Mouse (Mus musculus) gastrocnemius, postnatal 10 days (tissue): ENCODE results near the gene Rnase1. TPM values are rescaled to one million over a fixed set of nuclear protein-coding genes. Genes with fewer than 3 reads are reported as not detected.
"Not testable (repeated sequence)": the region's sequence is repeated elsewhere in the genome, so short reads cannot be mapped to it uniquely, and the experiment has no call there.

ENCODE experiments used
- DNase-seq: peaks from one replicate; pipeline ENCODE4 v3.0.0; 2021; ENCODE audit warnings: mixed read lengths
- long read RNA-seq, 2 experiments: library from polyadenylated mRNA; stranded (forward); transcript quantifications; one replicate each; pipeline ENCODE4 v2.0.0; 2021
- total RNA-seq, 2 experiments: library from RNA; stranded (reverse); gene quantifications; 2 replicates each; pipeline ENCODE4 v1.2.3; 2021

The Rnase1 gene
- total RNA-seq = not detected
- long read RNA-seq, experiment 1 = 0 reads
- long read RNA-seq, experiment 2 = 0 reads

DNA sequence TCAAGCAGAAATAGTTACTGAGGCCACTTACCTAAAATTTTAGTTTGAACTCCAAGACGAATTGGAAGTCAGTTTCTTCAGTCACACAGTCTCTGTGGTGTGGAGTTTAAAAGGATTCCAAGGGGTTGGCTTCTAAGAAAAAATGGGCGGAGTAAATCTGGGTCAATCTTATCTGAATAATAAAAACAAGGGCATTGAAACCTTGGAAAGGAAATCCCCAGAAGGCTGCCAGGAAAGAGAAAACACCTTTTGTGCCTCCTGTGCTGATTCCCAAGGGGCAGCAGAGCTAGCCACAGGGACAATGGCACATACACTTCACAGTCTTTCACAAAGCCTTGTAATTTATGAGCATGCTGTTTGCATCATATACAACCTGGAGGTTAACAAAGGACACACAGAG lies at the start of gene Rnase1:
Gene Rnase1 (minus strand): TSS at position 101 of the 400 bp plus-strand sequence.
- DNase-seq = no peak

DNA sequence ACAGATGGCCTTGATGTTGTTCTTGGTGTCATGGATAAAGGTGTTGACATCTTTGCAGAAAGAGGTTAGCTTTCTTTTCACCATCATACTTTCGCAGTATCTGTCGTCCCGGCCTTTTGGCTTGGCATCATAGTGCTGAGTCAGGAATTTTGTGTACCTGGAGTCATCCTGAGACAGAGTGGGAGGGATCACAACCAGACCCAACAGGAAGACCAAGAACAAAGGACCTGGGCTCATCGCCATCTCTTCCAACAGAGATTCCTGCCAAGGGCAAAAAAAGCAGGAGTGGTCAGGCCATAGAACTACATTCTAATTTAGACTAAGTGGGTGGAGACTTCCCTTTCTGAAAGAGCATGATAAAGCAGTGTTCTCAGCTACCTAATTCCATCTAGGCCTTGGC lies 49.1 kb upstream of the Rnase1 start:
- DNase-seq = no peak

- DNase-seq = not testable (repeated sequence)
Measured at GRCm38 (mm10) chr14:51181051-51181450, 34.5 kb upstream of the Rnase1 start.

DNA sequence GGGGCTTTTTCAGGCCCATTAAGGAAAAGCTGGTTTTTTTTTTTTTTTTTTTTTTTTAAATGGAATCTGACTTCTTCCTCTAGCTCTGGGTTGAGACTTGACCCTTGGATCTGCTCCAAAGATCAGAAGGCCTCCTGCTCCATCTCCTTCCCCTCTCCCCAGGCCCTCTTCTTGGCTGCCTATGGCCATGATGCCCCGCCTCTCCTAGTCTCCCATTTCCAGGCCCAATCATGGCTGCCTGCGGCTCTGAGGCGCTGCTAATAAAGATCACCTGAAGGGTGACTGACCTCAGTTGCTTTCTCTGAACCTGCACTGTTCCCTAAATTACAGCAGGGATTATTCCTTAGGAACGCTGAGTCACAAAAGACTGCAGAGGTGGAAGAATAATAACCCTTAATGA lies 27.3 kb upstream of the Rnase1 start:
- no peak for DNase-seq

DNA sequence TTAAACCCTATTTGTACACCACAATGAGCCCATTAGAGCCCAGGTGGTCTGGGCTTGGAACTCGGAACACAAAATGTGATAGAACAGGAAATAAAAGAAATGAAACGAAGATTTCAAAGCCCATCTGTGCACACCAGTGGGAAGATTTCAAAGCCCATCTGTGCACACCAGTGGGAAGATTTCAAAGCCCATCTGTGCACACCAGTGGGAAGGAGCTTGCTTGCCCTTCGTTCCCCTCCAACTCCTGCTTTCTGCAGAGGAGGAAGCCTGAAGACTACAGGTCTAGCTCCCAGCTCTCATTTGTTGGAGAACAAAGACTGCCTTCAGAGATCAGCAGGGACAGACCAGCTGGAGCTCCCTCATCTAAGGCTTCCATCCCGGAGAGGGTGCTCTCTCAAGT lies 26.4 kb upstream of the Rnase1 start:
- not testable (repeated sequence) for DNase-seq

DNA sequence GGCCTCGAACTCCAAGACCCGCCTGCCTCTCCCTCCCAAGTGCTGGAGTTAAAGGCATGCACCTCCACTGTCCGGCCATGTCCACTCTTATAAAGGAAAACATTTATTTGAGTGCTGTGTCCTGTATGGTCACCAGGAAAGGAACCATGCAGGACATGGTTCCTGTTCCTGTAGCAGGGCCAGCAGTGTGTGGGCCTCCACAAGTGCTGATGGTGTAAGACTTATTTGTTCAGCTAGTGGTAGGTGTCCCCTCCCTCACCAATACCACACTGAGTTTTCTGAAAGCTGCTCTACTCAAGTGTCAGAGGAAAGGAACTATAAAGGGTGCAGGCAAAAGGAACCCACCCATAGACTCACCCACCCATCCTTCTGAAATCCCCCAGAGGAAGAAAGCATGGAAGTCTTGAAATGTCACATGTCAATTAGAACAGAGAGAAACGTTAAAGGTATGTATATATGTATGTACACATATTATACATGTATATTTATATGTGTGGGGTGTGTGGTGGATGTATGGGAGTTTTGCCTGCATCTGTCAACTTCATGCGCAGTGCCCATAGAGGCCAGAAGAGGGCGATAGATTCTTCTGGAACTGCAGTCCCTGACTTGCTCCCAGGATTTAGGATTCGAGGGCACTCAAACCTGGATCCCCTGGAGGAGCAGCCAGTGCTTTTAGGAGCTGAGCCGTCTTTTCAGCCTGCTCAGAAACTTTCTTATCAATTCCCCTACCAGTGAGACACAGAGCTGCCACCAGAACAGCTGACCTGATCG lies 25.7 kb upstream of the Rnase1 start:
- peak; percentile 29 for DNase-seq

- DNase-seq = no peak
Measured at GRCm38 (mm10) chr14:51166068-51166467, 19.5 kb upstream of the Rnase1 start.

- no peak for DNase-seq
Measured at GRCm38 (mm10) chr14:51165435-51165834, 18.9 kb upstream of the Rnase1 start.

- not testable (repeated sequence) for DNase-seq
Measured at GRCm38 (mm10) chr14:51163323-51163722, 16.7 kb upstream of the Rnase1 start.

- DNase-seq = not testable (repeated sequence)
Measured at GRCm38 (mm10) chr14:51161976-51162375, 15.4 kb upstream of the Rnase1 start, which contains the start of gene Rnase2b. Rnase2b (plus strand) TSS chr14:51162260.

GRCm38 (mm10) chr14:51157072-51157471 lies 10.5 kb upstream of the Rnase1 start:
- no peak for DNase-seq

DNA sequence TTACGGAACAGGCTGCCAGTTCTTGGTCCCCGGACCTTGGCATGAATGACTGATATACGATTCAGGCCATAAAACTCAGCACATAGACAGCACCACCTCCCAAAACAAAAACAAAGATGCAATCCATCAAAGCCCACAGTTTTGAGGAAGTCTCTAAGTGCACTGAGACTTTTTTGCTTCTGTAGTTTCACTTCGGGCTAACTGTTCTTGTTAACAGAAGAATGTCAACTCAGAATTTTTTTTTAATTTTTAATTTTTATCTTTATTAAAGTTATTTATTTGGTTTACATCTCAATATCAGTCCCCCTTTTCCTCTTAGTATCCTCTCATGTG lies 10.1 kb upstream of the Rnase1 start:
- no peak for DNase-seq

GRCm38 (mm10) chr14:51156056-51156735 lies 9.6 kb upstream of the Rnase1 start:
- DNase-seq = no peak

- DNase-seq = no peak
Measured at GRCm38 (mm10) chr14:51152249-51152870, 5.8 kb upstream of the Rnase1 start.

- no peak for DNase-seq
Measured at GRCm38 (mm10) chr14:51150206-51150831, 3.7 kb upstream of the Rnase1 start.

DNA sequence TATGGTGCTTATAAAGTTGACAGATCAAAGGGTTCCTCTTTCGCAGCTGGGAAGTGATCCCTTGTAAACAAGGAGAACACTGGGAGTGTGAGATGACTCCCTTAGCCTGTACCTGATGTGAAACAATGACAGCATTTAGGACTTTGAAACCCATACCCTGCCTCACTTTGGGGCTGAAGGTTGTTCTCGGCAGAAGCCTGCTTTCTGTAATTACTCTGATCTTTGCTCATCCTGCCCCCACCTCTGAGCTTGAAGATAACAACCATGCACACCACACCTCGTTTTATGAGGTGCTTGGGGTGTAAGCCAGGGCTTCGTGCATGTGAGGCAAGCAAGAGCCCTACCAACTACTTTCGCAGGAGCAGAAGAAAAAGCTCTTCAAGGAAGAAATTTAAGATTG lies 2.6 kb upstream of the Rnase1 start:
- DNase-seq = no peak

GRCm38 (mm10) chr14:51148006-51148405 lies 1.4 kb upstream of the Rnase1 start:
- DNase-seq = no peak

GRCm38 (mm10) chr14:51145521-51145920 lies 1.1 kb downstream of the Rnase1 start:
- no peak for DNase-seq

- DNase-seq = no peak
Measured at GRCm38 (mm10) chr14:51144451-51144850, 2.1 kb downstream of the Rnase1 start.

GRCm38 (mm10) chr14:51143937-51144336 lies 2.6 kb downstream of the Rnase1 start:
- no peak for DNase-seq

DNA sequence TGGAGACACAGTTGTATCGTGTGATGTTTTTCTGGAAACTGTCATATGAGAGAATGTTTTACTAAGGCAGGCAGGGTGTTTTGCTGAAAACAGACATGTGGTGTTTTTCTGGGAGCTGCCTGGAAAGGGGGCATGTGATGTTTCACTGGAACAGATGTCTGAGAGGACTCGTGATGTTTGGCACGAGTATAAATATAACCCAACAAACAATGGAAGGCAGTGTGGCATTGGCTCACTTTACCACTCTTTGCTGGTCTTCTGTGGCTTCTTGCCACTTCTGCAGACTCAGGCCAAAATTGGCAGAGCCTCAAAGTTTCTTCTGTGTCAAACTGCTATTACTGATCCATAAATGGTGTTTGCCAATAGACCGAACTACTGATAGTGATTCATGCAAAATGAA lies 3.3 kb downstream of the Rnase1 start:
- no peak for DNase-seq

- DNase-seq = no peak
Measured at GRCm38 (mm10) chr14:51142568-51142967, 4.0 kb downstream of the Rnase1 start.

GRCm38 (mm10) chr14:51142119-51142518 lies 4.5 kb downstream of the Rnase1 start:
- no peak for DNase-seq
